ENCODE assay signal across 15 mouse cellular contexts in genomic region chr4:86524483-86524882, GRCm38 (mm10). TPM values are rescaled to one million over a fixed set of nuclear protein-coding genes. Genes with fewer than 3 reads are reported as not detected.
"Had no signal": no experiment of that assay in that cellular context is flagged by ENCODE, and none has a peak within 500 bp of the region (broad histone marks: within the 10 kb centered on the region; RNA-seq: fewer than 3 reads in every experiment).

No protein-coding gene starts in this region.

- DNase-seq: lung, adult 18-20 months; lung, embryonic 14.5 days; lung, postnatal 10 days; lung, postnatal 4 days; midbrain, embryonic 14.5 days; retina, postnatal 1 day; right cerebral cortex, postnatal 25 days; right cerebral cortex, postnatal 4 days; spleen, adult 18-20 months; thymus, adult 18-20 months; thymus, postnatal 14 days; thymus, postnatal 36 days had no signal

- ATAC-seq: midbrain, embryonic 16.5 days had no signal

RNA-seq across cellular contexts. Expression of gene Saxo1, which starts 33.6 kb away (rescaled TPM):
- total RNA-seq: megakaryocyte, adult 5-6 weeks; megakaryocyte-erythroid progenitor cell, adult 5-6 weeks had no signal
